ENCODE assay signal across 18 mouse cellular contexts in the genomic region with DNA sequence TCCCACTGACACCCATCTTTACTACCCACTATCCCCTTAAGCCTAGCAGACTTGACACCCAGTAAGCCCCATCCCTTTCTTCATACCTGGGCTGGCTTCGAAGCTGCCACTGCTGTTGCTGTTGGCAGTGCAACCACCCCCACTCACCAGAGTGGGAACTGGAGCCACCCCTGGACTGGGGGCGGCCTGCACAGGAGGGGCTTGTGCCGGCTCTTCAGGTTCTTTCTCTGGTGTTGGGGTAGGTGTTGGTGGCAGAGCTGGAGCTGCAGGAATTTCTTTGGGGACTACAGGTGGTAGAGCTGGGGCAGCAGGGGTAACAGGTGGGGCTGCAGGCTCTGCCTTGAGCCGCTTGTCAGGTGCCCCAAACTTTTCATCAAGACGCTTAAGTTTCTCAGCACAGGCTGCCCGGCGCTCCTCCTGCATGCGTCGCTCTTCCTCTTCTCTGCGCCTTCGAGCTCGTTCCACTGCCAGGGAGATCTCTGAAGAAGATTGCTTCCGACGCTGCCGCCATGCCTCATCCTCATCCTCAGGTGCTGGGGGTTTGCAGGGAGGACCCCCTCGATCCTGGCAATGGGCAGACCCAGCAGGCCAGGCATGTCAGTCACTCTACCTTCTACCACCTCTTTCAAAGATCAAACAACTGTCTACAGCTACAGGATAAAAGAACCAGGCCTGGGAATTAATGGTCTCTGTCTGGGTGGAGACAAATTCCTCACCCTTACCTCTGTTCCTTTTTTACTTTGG. TPM values are rescaled to one million over a fixed set of nuclear protein-coding genes. Genes with fewer than 3 reads are reported as not detected.
"Had no signal": no experiment of that assay in that cellular context is flagged by ENCODE, and none has a peak within 500 bp of the region (broad histone marks: within the 10 kb centered on the region; RNA-seq: fewer than 3 reads in every experiment).

No protein-coding gene starts in this region.

- H3K27ac ChIP-seq: liver, embryonic 14.5 days; macrophage; neural tube, embryonic 13.5 days; neural tube, embryonic 15.5 days; stomach, embryonic 15.5 days; stomach, postnatal 0 days had no signal

- DNase-seq: lung, adult 18-20 months; lung, embryonic 14.5 days; lung, postnatal 14 days; lung, postnatal 36 days; midbrain, embryonic 14.5 days; right cerebral cortex, postnatal 14 days; thymus, adult 2 months; thymus, postnatal 25 days; thymus, postnatal 4 days had no signal

- H3K4me3 ChIP-seq: megakaryocyte, embryonic 14.5 days; neural tube, embryonic 13.5 days; neural tube, embryonic 15.5 days; stomach, embryonic 15.5 days had no signal

- H3K4me2 ChIP-seq: lung, embryonic 14.5 days; midbrain, embryonic 11.5 days; neural tube, embryonic 13.5 days; neural tube, embryonic 15.5 days; stomach, embryonic 15.5 days had no signal

- H3K9ac ChIP-seq: liver, embryonic 14.5 days; lung, embryonic 14.5 days; neural tube, embryonic 13.5 days; neural tube, embryonic 15.5 days; stomach, embryonic 15.5 days had no signal

- H3K9me3 ChIP-seq: megakaryocyte, embryonic 14.5 days; neural tube, embryonic 13.5 days; neural tube, embryonic 15.5 days; stomach, embryonic 15.5 days had no signal

- H3K27me3 ChIP-seq: megakaryocyte, embryonic 14.5 days; neural tube, embryonic 13.5 days; neural tube, embryonic 15.5 days; stomach, embryonic 15.5 days had no signal

RNA-seq across cellular contexts. Expression of gene Apom, which starts 27.2 kb away (rescaled TPM):
- polyA plus RNA-seq: macrophage; midbrain, postnatal 0 days had no signal
